Mouse (Mus musculus) left cerebral cortex, postnatal 4 days (tissue): Measurements from ENCODE around the gene March11. TPM values are rescaled to one million over a fixed set of nuclear protein-coding genes. Genes with fewer than 3 reads are reported as not detected.

Experiments
- DNase-seq: peaks from one replicate; pipeline ENCODE4 v3.0.0-alpha.2; 2022
- intact Hi-C: fragments of 180-260 bp; cut with DNase I; formaldehyde crosslinking; loops from one replicate; pipeline ENCODE4 v1.15.1; 2025
- total RNA-seq, 2 experiments: library from RNA; stranded (reverse); gene quantifications; 2 replicates each; pipeline ENCODE4 v1.2.3; 2021

March11 gene
- total RNA-seq, 2 experiments from 2014 or later = 14.0 to 15.8 TPM

DNA sequence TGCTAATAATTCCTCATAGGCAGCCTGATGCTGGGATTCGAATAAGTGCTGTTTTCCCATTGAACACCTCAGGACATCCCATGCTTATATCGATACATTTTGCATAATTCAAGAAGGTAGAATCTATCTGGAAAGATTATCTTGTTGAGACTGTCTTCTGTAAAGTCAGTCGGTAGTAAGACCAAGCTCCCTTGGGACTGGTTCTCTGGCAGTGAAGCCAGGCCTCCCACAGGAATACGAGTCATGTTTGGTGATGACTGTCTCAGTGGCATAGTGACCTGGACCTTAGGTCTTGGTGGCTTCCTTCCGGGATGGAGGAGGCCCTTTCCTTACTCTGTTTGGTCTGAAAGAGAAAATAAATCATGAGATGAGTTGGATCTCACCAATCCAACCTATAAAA lies 57.7 kb downstream of the March11 start:
- intact Hi-C loops = no loop called here
- no peak for DNase-seq

- peak; percentile 13 for DNase-seq
- intact Hi-C loops = no loop called here
Observed at GRCm38 (mm10) chr15:26373759-26374158, 64.9 kb downstream of the March11 start.

GRCm38 (mm10) chr15:26374232-26374631 lies 65.4 kb downstream of the March11 start:
- DNase-seq = no peak
- intact Hi-C loops = no loop called here

DNA sequence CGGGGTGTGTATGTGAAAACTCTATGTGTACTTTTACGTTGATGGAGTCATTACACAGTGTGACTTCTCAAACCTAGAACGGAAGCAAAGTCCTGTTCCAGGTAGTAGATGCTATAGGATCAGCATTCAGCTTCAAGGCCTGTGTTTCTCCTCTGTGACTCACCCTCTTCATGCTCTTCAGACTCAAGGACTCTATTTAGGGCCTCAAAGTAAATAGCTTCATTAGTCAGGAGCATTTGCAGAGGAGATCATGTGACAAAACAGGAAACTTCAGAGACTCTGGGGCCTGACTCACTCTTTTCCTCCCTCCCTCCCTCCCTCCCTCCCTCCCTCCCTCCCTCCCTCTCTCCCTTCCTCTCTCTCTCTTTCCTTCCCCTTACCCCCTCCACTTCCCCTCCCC lies 66.1 kb downstream of the March11 start:
- DNase-seq = no peak
- intact Hi-C loops = no loop called here

GRCm38 (mm10) chr15:26377355-26377754 lies 68.5 kb downstream of the March11 start:
- intact Hi-C loops = no loop called here
- no peak for DNase-seq

DNA sequence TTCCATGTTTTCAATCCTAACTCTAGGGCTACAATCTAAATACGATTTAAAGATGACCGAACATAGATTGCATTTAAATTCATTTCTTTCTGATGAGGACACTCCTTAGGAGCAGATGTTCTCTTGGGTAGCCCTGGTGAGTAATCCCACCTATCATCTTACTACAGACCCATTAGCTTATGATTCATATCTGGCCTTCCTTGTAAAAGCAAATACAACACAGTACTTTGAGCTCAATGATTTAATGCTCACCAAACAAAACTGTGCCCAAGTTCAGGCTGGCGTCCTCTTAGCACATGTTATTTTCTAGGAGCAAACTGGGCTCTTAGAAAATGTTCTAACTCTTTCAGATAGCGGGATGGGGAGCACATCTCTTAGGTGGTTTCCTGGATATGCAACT lies 70.0 kb downstream of the March11 start:
- intact Hi-C loops = no loop called here
- DNase-seq = no peak

DNA sequence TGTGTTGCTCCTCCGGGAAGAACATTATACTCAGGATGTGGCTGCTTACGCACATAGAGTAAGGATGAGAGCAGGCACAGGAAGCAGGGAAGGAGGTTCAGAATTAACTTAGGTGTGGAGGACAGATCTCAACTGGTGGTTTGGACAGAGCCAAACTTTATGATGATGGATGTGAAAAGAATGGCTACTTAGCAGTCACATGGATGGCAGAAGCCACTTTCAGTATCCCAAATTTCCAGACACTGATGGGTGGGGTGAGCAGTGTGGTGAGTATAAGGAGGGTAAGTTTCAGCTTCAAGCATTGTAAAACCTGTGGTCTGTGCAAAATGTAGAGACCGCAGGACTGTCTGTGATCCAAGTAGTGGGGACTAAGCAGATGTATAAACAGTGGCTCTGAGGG lies 71.0 kb downstream of the March11 start:
- no peak for DNase-seq
- intact Hi-C loops = no loop called here

DNA sequence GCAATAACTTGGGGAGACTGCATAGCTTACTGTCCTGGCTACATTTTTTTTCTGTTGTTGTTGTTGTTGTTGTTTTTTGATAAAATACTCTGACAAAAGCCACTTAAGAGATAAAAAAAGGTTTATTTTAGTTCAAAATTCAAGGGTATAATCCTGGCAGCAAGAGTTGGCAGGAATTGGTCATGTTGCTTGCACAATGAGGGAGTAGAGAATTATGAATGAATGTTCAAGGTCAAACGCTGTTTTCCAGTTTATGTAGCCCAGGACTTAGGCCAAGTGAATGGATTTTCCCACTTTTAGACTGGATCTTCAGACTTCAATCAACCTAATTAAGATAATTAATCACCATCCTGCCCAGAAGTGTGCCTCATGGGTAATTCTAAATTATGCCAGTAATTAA lies 72.0 kb downstream of the March11 start:
- intact Hi-C loops = no loop called here

DNA sequence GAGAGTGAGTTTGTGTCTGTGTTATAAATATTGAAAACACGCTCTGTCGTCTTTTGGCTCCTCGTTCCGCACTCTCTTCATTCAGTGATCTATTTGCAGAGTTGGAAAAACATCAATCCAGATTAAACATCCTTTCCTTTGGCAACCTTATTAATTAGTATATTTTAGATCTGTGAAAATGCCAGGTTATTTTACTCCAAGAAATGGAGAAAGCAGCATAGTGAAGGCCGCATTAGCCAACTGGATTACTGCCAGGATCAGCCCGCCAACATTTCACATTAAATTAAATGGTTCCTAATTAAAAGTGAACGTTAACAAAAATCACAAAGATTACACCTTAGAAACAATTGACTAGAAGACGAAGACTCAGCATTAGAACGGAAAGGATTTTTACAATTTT lies 81.2 kb downstream of the March11 start:
- intact Hi-C loops = no loop called here

More for the DNA sequence above, 72.0 kb downstream of the March11 start:
- no peak for DNase-seq

DNA sequence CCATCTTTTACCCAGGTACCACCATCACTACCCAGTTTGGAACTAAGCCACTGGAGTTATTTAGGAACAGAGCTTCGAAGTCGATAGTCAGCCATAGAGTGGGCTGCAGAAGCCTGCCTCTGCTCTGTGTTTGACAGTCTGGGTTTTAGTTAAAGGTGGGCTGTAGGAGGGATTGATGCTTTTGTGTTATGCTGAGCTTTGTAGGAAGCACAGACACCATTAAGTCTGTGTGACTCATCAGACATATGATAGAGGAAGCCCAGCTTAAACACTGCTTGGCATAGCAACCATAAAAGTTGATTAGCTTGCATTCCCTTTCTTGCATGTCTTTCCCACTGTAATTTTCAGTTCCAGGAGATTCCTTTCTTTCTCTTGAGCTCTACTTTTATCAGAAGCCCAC lies 87.7 kb downstream of the March11 start:
- intact Hi-C loops = no loop called here
- DNase-seq = no peak

More for the DNA sequence above, 81.2 kb downstream of the March11 start:
- peak; percentile 47 for DNase-seq

- intact Hi-C loops = no loop called here
- no peak for DNase-seq
Observed at GRCm38 (mm10) chr15:26425284-26425683, 116.4 kb downstream of the March11 start.

GRCm38 (mm10) chr15:26426231-26426630 lies 117.4 kb downstream of the March11 start:
- intact Hi-C loops = no loop called here
- DNase-seq = peak; percentile 21

GRCm38 (mm10) chr15:26430565-26430964 lies 121.7 kb downstream of the March11 start:
- no peak for DNase-seq
- intact Hi-C loops = no loop called here

DNA sequence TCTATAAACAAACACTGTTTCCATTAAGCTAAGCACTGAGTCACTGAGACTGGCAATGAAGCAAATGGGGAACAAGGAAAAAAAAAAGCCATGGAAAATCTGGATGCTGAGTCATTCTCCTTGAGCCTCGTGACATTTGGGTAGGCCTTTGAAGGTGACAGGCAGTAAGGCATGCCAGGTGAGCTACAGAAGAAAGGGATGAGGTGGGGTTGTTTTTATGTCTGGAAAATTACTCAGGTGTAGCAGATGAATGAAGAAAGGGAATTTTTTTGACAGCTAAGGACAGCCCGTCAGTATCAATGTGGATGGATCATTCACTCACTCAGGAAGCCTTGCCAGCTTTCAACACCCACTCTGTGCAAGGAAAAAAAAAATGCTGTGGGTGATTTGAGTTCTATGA lies 123.8 kb downstream of the March11 start:
- intact Hi-C loops = no loop called here
- DNase-seq = no peak

GRCm38 (mm10) chr15:26435725-26436124 lies 126.9 kb downstream of the March11 start:
- DNase-seq = no peak
- intact Hi-C loops = no loop called here

DNA sequence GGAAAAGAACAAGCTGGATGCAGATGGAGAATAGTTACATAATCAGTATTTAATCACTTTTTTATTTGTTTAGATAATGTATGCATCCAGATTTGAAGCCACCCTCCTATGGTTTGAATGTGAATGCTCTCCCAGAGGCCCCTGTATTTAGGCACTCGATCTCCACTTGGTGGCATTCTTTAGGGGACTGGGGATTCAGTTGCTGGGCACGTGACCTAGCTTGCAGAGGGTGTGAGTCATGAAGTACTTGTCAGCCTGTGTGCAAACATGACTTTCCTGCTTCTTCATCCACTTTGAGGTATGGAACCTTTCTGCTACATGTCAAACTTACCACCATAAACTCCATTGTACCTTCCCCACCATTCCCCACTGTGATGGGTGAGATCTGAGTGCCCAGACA lies 128.3 kb downstream of the March11 start:
- intact Hi-C loops = no loop called here
- no peak for DNase-seq
